Mouse (Mus musculus) left cerebral cortex, adult 2 months (tissue): ENCODE data around the gene Nos1. TPM values are rescaled to one million over a fixed set of nuclear protein-coding genes. Genes with fewer than 3 reads are reported as not detected.
"Not testable (repeated sequence)": the region's sequence is repeated elsewhere in the genome, so short reads cannot be mapped to it uniquely, and the experiment has no call there.

Source experiments
- DNase-seq, 2 experiments: peaks; one replicate each; pipeline ENCODE4 v3.0.0; 2021 to 2022; ENCODE audit warnings: low spot score in 2 of 2, mixed read lengths in 1 of 2; ENCODE audit errors: extremely low spot score in 1 of 2
- H3K27ac ChIP-seq: fragments of 200-600 bp; 2 replicates; pipeline ENCODE4 v1.8.1; 2022
- H3K4me3 ChIP-seq: fragments of 200-600 bp; 2 replicates; pipeline ENCODE4 v1.8.1; 2022
- CTCF ChIP-seq: fragments of 200-600 bp; IDR thresholded peaks from 2 replicates; pipeline ENCODE4 v1.8.1; 2022; ENCODE audit warnings: antibody characterized with exemption, mild to moderate bottlenecking, moderate library complexity
- intact Hi-C: fragments of 180-260 bp; cut with DNase I; formaldehyde crosslinking; loops from one replicate; pipeline ENCODE4 v1.15.1; 2025
- total RNA-seq, 2 experiments: library from RNA; stranded (reverse); gene quantifications; 2 replicates each; pipeline ENCODE4 v1.2.3; 2021

The Nos1 gene
- total RNA-seq, 2 experiments from 2014 or later = 34.5 to 41.2 TPM

DNA sequence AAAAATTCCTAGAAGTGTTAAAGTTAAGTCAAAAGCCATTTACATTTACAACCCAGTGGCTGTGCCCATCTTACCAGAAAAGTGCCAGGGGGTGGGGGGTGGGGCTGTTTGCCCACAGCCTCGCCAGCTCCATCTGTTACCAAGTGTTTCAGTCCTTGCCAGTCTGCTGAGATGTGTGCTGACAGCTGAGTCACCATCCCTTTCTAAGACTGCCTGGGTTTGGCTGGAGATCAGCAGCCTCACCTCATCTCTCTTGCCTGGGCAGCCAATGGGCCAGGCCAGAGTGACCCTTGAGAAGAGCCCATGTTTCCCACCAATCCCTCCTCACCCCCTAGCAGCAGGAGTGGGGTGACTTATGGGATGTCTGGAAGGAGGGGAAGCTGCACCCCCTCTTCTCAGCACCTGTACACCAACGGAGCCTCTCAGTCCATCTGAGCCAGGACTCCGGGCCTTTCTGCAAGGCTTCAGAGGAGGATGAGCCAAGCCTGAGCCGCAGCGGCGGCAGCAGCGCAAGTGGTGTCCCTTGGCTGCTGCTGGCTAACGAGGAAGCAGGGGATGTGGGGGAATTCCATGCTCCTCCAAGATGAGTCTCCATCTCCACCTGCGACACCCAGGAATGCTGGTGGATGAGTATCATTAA, 100.2 kb downstream of the Nos1 start:
- intact Hi-C loops = loop anchor here (1.0 kb wide), 1 partner anchor 190 kb away; no protein-coding TSS in a partner anchor
- TF ChIP-seq CTCF = no peak
- H3K4me3 ChIP-seq = no peak overlapping the region
- H3K27ac ChIP-seq = no peak overlapping the region; the same call in 1 of the 2 replicates
- DNase-seq = peak in 1 of 2 experiments; percentile 18

DNA sequence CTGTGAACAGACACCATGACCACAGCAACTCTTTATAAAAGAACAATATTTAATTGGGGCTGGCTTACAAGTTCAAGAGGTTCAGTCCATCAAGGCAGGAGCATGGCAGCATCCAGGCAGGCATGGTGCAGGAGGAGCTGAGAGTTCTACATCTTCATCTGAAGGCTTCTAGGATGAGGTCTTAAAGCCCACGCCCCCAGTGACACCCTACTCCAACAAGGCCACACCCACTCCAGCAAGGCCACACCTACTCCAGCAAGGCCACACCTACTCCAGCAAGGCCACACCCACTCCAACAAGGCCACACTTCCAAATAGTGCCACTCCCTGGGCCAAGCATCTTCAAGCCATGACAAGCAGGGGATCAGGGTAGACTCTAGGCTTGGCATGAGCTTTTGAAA, 101.6 kb downstream of the Nos1 start:
- DNase-seq, H3K27ac ChIP-seq, H3K4me3 ChIP-seq, intact Hi-C loops: not testable (repeated sequence)

DNA sequence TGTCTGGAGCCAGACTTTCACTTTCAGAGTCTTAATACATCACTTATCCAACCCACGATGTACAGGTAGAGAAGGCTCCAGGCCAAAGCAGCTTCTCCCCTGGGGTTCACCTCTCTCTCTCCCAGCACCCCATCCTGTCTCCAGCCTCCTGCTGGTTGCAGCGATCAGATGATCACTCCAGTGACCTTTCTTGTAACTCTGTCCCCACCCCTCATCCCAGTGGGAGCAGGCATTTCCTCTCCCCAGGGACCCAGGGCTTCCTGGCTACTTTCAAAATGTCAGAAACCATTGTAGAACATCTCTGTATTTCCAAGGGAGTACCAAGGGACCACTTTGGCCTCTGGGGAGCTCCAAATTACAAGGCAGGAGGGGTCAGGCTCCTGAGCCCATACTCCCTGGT, 104.2 kb downstream of the Nos1 start:
- H3K27ac ChIP-seq = no peak overlapping the region
- no peak overlapping the region for H3K4me3 ChIP-seq
- intact Hi-C loops = no loop called here
- no peak for TF ChIP-seq CTCF
- no peak for DNase-seq

DNA sequence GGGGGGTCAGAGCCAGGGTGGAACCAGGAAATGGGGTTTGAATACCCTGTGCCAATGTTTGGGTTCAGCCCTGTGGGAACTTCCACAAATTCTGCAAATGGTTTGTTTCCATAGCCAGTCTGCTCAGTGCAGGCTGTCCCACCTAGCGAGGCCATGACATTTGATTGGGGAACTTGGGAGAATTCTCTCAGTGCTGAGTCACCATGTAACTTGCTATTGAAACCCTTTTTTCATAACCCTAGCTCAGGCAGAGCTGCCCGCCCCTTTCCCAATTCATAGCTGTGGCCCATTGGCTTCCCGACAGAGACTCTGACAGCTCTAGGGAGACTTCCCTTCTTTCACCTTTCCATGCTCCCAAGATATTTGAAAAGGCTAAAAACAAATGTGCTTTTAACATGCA, 107.3 kb downstream of the Nos1 start:
- no peak for DNase-seq
- H3K4me3 ChIP-seq = no peak overlapping the region
- no peak for TF ChIP-seq CTCF
- intact Hi-C loops = no loop called here
- no peak overlapping the region for H3K27ac ChIP-seq

DNA sequence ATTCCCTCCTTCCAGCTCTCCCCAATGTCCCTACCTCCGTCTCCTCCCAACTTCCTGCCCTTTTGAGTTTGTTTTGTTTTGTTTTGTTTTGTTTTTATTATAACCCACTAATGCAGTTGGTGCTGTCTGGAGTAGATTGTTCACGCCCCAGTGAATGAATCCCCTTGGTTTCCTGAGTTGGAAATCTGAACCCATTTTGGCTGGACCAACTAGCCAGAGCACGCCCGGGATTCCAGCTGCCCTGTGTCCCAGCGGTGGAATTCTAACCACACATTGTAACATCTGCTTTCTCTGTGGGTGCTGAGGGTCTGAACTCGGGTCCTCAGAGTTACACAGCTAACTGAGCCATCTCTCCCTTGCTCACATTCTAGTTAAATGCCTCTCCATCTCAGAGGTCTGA, 108.1 kb downstream of the Nos1 start:
- no peak overlapping the region for H3K27ac ChIP-seq
- intact Hi-C loops = no loop called here
- no peak overlapping the region for H3K4me3 ChIP-seq
- DNase-seq = no peak
- no peak for TF ChIP-seq CTCF

DNA sequence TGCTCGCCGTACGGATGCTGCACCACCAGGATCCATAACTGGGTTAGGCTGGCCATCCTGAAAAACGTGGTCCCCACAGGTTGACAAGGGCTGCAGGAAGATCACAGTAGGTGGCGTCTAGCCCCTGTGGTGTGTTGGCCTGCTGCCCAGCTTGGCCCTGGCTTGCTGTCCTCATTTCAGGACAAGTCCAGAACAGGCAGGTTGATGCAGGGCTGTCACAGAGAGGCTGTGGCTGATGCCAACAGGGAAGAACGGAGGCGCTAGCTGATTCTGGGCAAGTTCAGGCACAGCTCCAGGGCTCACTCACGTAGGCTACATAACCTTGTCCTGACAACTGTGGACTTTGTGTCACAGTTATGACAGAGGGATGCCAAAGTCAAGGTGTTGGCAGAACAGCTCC, 108.7 kb downstream of the Nos1 start:
- TF ChIP-seq CTCF = no peak
- Histone ChIP-seq H3K4me3 (no peak overlapping the region), H3K27ac (no peak overlapping the region)
- intact Hi-C loops = no loop called here
- DNase-seq = no peak

DNA sequence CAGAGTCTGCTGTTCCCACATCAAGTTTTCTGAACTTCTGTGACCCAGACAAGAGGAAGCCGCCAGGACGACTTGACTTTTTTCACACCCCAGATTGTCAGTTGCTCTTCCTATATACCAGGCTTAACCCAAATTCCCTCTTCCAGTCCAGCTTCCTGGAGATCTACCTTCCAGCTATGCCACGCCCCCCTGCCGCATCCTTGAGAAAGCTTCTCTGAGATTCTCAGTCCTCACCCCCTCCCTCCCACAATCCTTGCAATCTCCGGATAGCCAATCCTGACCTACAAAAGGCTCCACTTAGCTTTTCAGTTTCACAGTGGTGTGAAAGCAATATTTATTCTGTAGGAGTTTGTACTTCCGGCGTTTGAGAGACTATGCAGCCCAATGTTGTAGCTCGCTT, 110.0 kb downstream of the Nos1 start:
- no peak for TF ChIP-seq CTCF
- Histone ChIP-seq H3K4me3 (no peak overlapping the region), H3K27ac (no peak overlapping the region)
- intact Hi-C loops = no loop called here
- no peak for DNase-seq

DNA sequence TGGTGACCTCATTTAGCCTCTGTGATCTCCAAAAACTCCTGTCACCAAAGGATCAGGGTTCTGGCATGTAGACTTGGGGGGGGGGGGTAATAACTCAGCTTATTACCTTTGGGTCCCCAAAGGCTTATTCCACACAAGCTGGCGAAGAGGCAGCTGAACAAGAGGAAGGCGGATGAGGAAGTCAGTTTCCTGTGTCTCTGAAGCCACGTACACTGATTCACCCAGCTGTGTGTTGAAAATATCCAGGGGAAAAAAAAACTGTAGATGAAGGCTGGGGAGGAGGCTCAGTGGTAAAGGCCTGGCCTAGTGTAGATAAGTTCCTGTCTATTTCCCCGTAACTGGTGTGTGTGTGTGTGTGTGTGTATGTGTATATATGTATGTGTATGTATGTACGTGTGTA, 110.7 kb downstream of the Nos1 start:
- no peak for DNase-seq
- no peak overlapping the region for H3K27ac ChIP-seq
- H3K4me3 ChIP-seq = no peak overlapping the region
- TF ChIP-seq CTCF = no peak
- intact Hi-C loops = no loop called here

DNA sequence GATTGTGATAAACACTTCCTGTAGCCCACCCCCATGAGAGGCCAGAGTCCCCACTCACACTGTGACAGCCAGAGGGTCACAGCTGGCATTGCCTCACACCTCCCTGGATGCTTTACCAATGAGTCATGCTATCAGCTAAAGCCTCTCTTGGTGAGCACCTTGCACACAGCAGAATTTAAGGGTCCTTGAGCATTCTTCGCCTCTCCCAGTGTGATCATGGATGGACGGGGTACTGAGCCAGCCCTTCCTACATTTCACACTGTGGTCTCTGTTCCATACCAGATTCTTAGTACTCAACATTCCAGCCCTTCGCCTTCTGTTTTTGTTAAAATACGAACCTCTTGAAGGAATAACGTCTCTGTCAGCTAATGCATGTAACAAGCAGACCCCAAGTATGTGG, 113.2 kb downstream of the Nos1 start:
- intact Hi-C loops = no loop called here
- no peak overlapping the region for H3K4me3 ChIP-seq
- no peak for DNase-seq
- TF ChIP-seq CTCF = no peak
- no peak overlapping the region for H3K27ac ChIP-seq

DNA sequence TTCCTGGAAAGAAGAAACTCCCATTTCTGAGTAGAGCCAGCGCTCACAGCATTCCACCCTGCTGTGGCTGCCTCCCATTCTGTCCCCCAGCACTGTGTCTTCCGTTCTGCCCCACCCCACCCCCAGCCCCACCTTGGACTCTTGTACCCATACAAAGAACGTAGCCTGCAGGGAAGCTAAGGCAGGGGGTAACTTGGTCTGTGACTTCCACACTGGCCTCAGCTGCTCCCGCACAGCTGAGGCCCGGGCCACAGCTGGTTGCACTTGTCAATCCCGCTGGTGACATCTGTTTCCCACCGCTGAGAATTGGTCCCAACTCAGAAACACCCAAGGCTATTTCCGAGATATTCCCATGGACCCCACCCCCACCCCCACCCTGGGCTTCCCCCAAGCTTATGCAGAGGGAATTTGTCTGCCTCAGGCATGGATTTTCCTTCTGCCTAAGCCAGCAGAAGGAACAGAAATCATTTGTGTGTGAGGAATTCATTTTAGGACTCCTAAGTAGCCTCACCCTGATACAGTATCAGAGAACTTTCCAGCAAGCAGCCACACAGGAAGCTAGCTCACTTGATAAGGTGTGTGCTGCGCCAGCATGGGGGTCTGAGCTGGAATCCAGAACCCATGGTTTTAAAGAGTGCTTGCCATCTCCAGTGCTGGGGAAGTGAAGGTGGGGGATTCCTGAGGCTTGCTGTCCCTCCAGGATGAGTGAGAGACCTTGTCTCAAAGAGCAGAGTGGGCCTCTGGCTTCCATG, 117.4 kb downstream of the Nos1 start:
- no peak for DNase-seq
- no peak overlapping the region for H3K4me3 ChIP-seq
- no peak overlapping the region for H3K27ac ChIP-seq
- no peak for TF ChIP-seq CTCF
- intact Hi-C loops = no loop called here

DNA sequence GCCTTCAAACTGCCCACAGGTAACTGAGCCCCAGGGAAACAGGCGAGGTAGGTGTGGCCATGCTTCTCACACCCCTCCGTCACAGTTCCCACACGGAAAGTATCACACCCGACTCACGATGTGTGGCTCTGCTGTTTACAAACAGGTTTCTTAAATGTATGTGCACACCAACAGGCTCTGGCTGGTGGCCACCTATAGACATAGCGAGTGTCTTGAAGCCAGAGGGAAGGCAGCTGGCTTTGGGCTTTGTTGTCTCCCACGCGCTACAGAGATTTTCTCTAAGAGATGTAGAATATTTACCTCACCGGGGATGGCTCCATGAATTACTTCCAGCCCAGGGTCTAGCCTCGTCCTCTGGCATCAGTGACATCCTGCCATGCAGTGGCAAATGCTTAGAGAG, 118.5 kb downstream of the Nos1 start:
- no peak for DNase-seq
- no peak overlapping the region for H3K4me3 ChIP-seq
- intact Hi-C loops = no loop called here
- H3K27ac ChIP-seq = no peak overlapping the region
- TF ChIP-seq CTCF = no peak

DNA sequence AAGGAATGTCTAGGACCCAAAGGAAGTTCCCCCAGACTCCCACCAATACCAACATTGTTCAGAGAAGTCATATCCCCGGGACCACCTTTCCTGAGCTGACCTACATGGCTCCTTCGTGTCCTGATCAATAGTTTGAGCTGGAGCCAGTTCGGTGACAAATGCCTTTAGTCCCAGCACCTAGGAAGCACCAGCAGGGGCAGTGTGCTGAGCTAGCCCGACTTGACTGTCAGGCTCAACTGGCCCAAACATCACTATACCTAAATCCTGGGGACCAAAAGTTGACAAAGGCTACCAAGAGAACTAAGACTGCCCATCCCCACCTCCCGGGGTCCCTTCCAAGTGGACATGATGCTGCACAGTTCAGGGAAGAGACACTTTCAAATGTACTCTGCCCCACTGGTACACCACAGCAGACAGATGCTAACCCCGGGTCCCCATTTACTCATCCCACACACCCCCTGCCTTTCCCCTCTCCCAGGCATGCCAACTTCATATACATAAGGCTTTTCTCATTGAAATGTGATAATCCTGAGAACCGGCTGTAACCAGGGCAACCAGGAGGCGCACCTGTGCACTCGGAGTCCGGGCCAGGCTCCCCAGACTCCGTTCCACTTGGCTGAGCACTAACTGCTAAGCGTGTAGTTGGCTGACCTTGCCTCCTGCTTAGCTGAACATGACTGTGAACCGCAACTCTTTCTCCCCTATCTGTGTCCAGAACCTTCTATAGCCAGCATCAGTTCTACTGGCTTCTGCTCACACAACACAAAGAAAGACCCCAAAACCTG, 120.3 kb downstream of the Nos1 start:
- intact Hi-C loops = no loop called here
- Histone ChIP-seq H3K27ac (no peak overlapping the region), H3K4me3 (no peak overlapping the region)
- TF ChIP-seq CTCF = no peak; the same call in 1 of the 2 replicates
- DNase-seq = no peak
